Mouse (Mus musculus): ENCODE measurements around the gene Adamts20. TPM values are rescaled to one million over a fixed set of nuclear protein-coding genes. Genes with fewer than 3 reads are reported as not detected.

The Adamts20 gene
- polyA plus RNA-seq, 2 experiments from 2014 or later: not detected

GRCm38 (mm10) chr15:94248386-94248785, 216.8 kb downstream of the Adamts20 start:
- ATAC-seq: no peak

GRCm38 (mm10) chr15:94246669-94247068, 218.5 kb downstream of the Adamts20 start:
- no peak for ATAC-seq

- no peak for ATAC-seq
Observed at GRCm38 (mm10) chr15:94244336-94244735, 220.9 kb downstream of the Adamts20 start.

GRCm38 (mm10) chr15:94242133-94242532, 223.1 kb downstream of the Adamts20 start:
- ATAC-seq: no peak

- no peak for ATAC-seq
Observed at GRCm38 (mm10) chr15:94239637-94240036, 225.6 kb downstream of the Adamts20 start.

GRCm38 (mm10) chr15:94239127-94239526, 226.1 kb downstream of the Adamts20 start:
- no peak for ATAC-seq

GRCm38 (mm10) chr15:94238058-94238876, 227.0 kb downstream of the Adamts20 start:
- no peak for ATAC-seq

- no peak for ATAC-seq
Observed at GRCm38 (mm10) chr15:94236726-94237125, 228.5 kb downstream of the Adamts20 start.

- no peak for ATAC-seq
Observed at GRCm38 (mm10) chr15:94236121-94236520, 229.1 kb downstream of the Adamts20 start.

- ATAC-seq: no peak
Observed at GRCm38 (mm10) chr15:94235190-94235589, 230.0 kb downstream of the Adamts20 start.

- no peak for ATAC-seq
Observed at GRCm38 (mm10) chr15:94231246-94231645, 234.0 kb downstream of the Adamts20 start.

GRCm38 (mm10) chr15:94227388-94227787, 237.8 kb downstream of the Adamts20 start:
- no peak for ATAC-seq

- no peak for ATAC-seq
Observed at GRCm38 (mm10) chr15:94223101-94223500, 242.1 kb downstream of the Adamts20 start.

- no peak for ATAC-seq
Observed at GRCm38 (mm10) chr15:94220686-94221085, 244.5 kb downstream of the Adamts20 start.

Other genes starting within 250 kb of the Adamts20 start
- 1 to 10 TPM; 6.9 to 9.9 TPM for gene Pus7l, start 78.1 kb upstream of the Adamts20 start, polyA plus RNA-seq (2017; shearing (Covaris generic))
- 10 to 100 TPM; 31.1 to 40.4 TPM for gene Irak4, start 78.2 kb upstream of the Adamts20 start, polyA plus RNA-seq (2017; shearing (Covaris generic))
- gene Twf1, start 124.5 kb upstream of the Adamts20 start, polyA plus RNA-seq (2017; shearing (Covaris generic)): 10 to 100 TPM; 58.8 to 62.8 TPM
- gene Tmem117, start 163.8 kb upstream of the Adamts20 start, polyA plus RNA-seq (2017; shearing (Covaris generic)): not detected